Mouse (Mus musculus) MEL-GATA-1-ER (cell line): ENCODE measurements around the gene Aldh3b1.
A peak's percentile ranks its signal among the peaks of the same experiment; 100 is the strongest.
"Not testable (repeated sequence)": the region's sequence is repeated elsewhere in the genome, so short reads cannot be mapped to it uniquely, and the experiment has no call there.

Experiments
- DNase-seq: peaks from one replicate; pipeline ENCODE4 v3.0.0-alpha.2; 2012; ENCODE audit warnings: low read depth; ENCODE audit errors: extremely low read depth

The Aldh3b1 gene

GRCm38 (mm10) chr19:3929211-3929941 lies at the start of gene Aldh3b1:
TSS of gene Aldh3b1 (minus strand) at chr19:3929808.
- no peak for DNase-seq

- DNase-seq: no peak
These were observed 46.3 kb upstream of the Aldh3b1 start for GRCm38 (mm10) chr19:3975866-3976265.

- DNase-seq: not testable (repeated sequence)
These were observed 45.0 kb upstream of the Aldh3b1 start for GRCm38 (mm10) chr19:3974608-3975007.

DNA sequence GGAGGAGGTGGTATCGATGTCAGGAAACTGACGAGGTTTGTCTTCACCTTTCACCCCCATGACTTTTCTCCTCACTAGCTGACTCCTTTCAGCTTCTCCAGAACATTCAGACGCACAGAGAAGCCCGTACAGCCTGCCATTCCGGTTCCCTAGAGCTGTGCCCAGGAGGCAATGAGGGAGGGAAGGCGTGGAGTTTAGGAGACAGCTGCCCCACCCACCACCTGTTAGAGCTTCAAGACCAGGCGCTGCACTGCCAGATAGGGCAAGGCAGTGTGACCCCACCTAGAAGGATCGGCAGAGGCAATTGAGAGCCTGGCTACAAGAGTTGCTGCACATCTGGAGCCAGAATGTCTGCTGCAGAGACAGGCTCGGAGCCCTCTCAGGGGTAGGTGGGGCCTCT lies 42.6 kb upstream of the Aldh3b1 start, which contains the start of gene Aldh3b2:
Gene Aldh3b2, plus strand, starts transcription at position 100 of the 400 bp plus-strand sequence.
- DNase-seq: no peak

- peak; percentile 33 for DNase-seq
These were observed 37.6 kb upstream of the Aldh3b1 start for GRCm38 (mm10) chr19:3967258-3967657.

GRCm38 (mm10) chr19:3966330-3967075 lies 36.9 kb upstream of the Aldh3b1 start:
- no peak for DNase-seq

DNA sequence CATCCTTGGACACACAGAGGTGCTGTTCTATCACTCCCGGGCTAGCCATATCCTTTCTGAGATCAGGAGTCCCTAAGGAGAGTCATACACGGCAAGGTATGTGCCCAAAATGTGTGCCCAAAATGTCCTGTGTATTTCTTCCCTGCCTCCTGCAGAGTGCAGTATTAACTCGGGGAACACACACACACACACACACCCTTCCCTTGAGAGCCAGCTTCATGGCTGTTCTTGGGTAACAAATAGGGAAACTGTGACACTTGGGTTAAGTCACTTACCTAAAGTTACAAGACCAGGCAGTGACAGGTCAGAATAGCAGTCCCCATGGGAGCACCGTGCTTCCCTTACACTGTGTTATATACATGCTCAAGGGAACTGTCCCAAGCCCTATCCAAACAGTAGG lies 34.4 kb upstream of the Aldh3b1 start:
- DNase-seq: no peak

DNA sequence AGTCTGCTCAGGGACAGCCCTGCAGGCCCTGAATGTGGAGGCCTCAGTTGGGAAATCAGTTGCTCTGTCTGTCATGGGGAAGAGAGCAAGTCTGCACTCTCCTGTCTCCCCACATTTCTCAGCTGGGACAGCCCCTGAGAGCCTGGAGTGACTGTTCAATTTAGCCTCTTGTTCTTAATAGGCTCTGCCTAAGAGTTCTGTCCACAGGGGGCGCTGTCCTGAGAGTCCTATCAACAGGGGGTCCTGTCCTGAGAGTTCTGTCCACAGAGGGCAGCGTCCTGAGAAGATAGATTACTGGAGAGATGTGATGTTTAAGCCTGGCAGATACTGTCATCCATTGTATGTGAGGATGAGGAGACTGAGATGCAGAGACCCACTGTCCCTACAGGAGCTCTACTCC lies 32.9 kb upstream of the Aldh3b1 start:
- DNase-seq: no peak

- DNase-seq: not testable (repeated sequence)
These were observed 32.2 kb upstream of the Aldh3b1 start for GRCm38 (mm10) chr19:3961805-3962204.

- no peak for DNase-seq
These were observed 30.6 kb upstream of the Aldh3b1 start for GRCm38 (mm10) chr19:3960211-3960610.

- no peak for DNase-seq
These were observed 29.4 kb upstream of the Aldh3b1 start for GRCm38 (mm10) chr19:3959030-3959429.

- no peak for DNase-seq
These were observed 28.9 kb upstream of the Aldh3b1 start, which contains the start of gene Aldh3b3 for GRCm38 (mm10) chr19:3958470-3958869. TSS of gene Aldh3b3 (plus strand) at chr19:3958645.

DNA sequence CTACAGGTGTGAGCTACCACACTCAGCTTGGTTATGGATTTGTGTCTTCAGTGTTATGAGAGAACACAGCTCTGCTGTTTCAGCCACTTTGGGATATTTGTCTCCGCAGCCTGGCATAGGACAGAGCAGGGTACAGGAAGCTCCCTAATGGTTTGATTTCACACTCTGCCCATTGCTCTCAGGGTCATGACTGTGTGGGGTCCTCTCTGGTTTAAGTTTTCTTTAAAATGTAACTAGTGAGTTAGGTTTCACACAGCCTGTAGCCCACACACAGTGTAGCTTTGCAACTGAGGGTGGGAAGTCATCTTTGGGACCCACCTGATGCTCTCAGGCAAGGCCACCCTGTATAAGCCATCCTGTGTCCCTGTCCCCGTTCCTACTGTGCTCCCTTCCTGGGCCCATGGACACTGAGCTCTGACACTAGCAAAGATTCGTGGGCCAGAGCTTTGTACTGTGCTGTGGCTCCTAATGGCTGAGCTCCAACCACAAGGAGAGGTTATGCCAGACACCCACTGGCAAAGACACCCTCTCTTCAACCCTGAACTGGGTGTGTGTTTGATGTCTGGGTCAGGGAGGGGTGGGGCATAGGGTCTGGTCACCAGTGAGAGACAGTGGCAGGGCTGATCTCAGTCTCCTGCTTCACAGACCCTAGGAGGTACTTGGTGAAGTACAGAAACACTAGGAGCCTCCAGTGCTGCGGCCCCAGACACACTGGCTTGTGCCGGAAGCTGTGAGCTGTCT lies 27.9 kb upstream of the Aldh3b1 start:
- not testable (repeated sequence) for DNase-seq

DNA sequence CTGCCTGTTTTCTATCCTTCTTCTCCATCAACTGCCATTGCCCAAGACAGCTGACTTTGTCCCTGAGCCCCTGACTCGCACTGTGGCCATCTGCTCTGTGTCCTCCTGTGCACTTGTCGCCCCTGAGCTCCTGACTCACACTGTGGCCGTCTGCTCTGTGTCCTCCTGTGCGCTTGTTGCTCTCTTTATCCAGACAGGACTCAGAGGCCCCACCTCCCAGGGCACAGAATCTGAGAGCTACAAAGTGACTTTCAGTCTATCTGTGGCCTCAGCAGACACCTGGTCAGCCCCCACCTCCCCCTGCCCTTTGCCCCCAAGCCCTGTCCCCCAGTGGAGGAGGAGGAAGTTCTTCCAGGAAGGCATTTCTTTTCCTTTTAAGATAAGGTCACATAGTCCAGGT lies 26.2 kb upstream of the Aldh3b1 start:
- DNase-seq: no peak

GRCm38 (mm10) chr19:3955033-3955432 lies 25.4 kb upstream of the Aldh3b1 start:
- DNase-seq: no peak

DNA sequence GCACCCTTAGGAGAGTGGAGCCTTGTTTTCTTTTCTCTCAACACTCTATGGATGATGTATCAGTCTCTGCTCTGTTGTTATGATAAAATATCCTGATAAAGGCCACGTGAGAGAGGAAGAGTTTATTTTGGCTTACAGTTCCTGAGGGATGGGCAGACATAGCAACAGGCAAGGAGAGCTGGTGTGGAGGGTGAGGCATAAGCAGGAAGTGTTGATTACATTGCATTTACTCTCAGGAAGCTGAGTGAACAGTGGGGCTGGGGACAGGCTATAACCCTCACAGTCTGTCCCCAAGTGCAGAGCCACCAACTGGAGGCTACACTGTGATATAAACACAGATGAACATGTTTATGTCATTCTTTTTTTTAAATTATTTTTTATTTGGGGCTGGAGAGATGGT lies 22.5 kb upstream of the Aldh3b1 start:
- no peak for DNase-seq

GRCm38 (mm10) chr19:3951461-3951860 lies 21.9 kb upstream of the Aldh3b1 start:
- DNase-seq: no peak

- no peak for DNase-seq
These were observed 20.7 kb upstream of the Aldh3b1 start for GRCm38 (mm10) chr19:3950331-3950730.

- no peak for DNase-seq
These were observed 18.9 kb upstream of the Aldh3b1 start for GRCm38 (mm10) chr19:3948546-3948945.

DNA sequence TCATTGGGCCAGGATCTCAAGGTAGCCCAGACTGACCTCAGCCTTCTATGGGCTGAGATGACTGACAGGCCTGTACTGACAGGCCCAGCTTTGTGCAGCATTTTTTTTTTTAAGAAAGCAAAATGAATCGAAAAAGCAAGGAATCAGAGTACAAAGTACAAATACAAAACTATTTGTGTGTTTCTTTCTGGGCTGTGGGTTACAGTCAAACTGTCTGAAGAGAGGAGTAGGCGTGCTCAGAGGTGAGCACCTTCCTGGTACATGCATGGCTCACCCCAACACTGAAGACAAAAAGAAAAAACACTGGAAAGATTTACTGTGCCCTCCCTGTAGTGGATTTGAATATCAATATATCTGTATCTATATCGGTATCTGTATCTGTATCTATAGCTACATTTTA lies 18.2 kb upstream of the Aldh3b1 start:
- DNase-seq: no peak

- DNase-seq: no peak
These were observed 17.1 kb upstream of the Aldh3b1 start for GRCm38 (mm10) chr19:3946715-3947114.
